ENCODE assay signal across 28 mouse cellular contexts in genomic region chr17:3315581-3315980, GRCm38 (mm10). TPM values are rescaled to one million over a fixed set of nuclear protein-coding genes. Genes with fewer than 3 reads are reported as not detected.
"Had no signal": no experiment of that assay in that cellular context is flagged by ENCODE, and none has a peak within 500 bp of the region (broad histone marks: within the 10 kb centered on the region; RNA-seq: fewer than 3 reads in every experiment).

No protein-coding gene starts in this region.

- DNase-seq: cerebellum, adult 2 months; cerebellum, adult 8-10 months; cerebellum, adult 9-10 months; cerebellum, adult 9-11 months; cerebellum, postnatal 10 days; cerebellum, postnatal 14 days; cerebellum, postnatal 25 days; cerebellum, postnatal 36 days; embryo, embryonic 11 days; forebrain, postnatal 0 days; gastrocnemius, adult 2 months; gastrocnemius, postnatal 10 days; gastrocnemius, postnatal 14 days; gastrocnemius, postnatal 25 days; gastrocnemius, postnatal 36 days; heart, adult 18-20 months; heart, adult 2 months had no signal

- H3K4me2 ChIP-seq: embryonic facial prominence, embryonic 12.5 days; embryonic facial prominence, embryonic 15.5 days; forebrain, embryonic 13.5 days; forebrain, embryonic 15.5 days had no signal

- H3K36me3 ChIP-seq: embryonic facial prominence, embryonic 10.5 days; embryonic facial prominence, embryonic 12.5 days; embryonic facial prominence, embryonic 13.5 days; embryonic facial prominence, embryonic 15.5 days; forebrain, embryonic 10.5 days; forebrain, embryonic 12.5 days; forebrain, embryonic 15.5 days had no signal

- H3K27me3 ChIP-seq: embryonic facial prominence, embryonic 12.5 days; embryonic facial prominence, embryonic 13.5 days; embryonic facial prominence, embryonic 15.5 days; forebrain, embryonic 13.5 days; forebrain, embryonic 15.5 days had no signal

- H3K9ac ChIP-seq: embryonic facial prominence, embryonic 12.5 days; embryonic facial prominence, embryonic 13.5 days; embryonic facial prominence, embryonic 15.5 days; forebrain, embryonic 12.5 days; forebrain, embryonic 13.5 days; forebrain, embryonic 15.5 days; forebrain, postnatal 0 days had no signal

- H3K27ac ChIP-seq: embryonic facial prominence, embryonic 10.5 days; embryonic facial prominence, embryonic 12.5 days; forebrain, embryonic 10.5 days; forebrain, embryonic 12.5 days; forebrain, embryonic 13.5 days; forebrain, embryonic 15.5 days; gastrocnemius, adult 2 months; heart, adult 2 months had no signal

- H3K4me3 ChIP-seq: embryonic facial prominence, embryonic 10.5 days; embryonic facial prominence, embryonic 12.5 days; embryonic facial prominence, embryonic 13.5 days; embryonic facial prominence, embryonic 15.5 days; erythroblast, embryonic 14.5 days; forebrain, embryonic 10.5 days; forebrain, embryonic 12.5 days; forebrain, embryonic 13.5 days; forebrain, embryonic 15.5 days; gastrocnemius, adult 2 months; heart, adult 2 months had no signal

- H3K4me1 ChIP-seq: embryonic facial prominence, embryonic 15.5 days had no signal

- H3K9me3 ChIP-seq: embryonic facial prominence, embryonic 10.5 days; embryonic facial prominence, embryonic 12.5 days; embryonic facial prominence, embryonic 15.5 days; forebrain, embryonic 12.5 days; forebrain, embryonic 13.5 days had no signal

- ATAC-seq: forebrain, embryonic 13.5 days; forebrain, embryonic 14.5 days; forebrain, embryonic 15.5 days; forebrain, embryonic 16.5 days; forebrain, postnatal 0 days had no signal

RNA-seq across cellular contexts. Expression of gene Tiam2, which starts 10.8 kb away (rescaled TPM):
- polyA plus RNA-seq: erythroblast, embryonic 14.5 days had no signal
